In the genomic region with DNA sequence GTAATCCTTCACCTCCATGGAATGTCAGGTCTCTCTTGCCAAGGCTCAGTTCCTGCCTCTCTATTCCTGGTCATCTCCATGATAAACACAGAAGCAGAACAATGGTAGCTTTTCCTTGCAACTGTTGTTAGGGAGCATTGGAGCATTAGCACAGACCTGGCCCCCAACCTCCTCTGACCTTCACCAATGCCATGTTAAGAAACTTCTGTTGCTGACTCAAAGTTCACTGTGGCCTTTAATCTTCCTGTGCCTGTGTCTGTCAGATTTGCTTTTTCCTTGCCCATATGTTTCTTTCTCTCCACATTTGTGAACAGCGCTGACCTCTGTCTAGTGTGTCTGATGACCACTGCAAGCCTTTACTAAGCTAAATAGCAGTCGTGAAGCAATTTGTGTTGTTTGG, we compare ENCODE assay signal across 20 mouse cellular contexts.
"Had no signal": no experiment of that assay in that cellular context is flagged by ENCODE, and none has a peak within 500 bp of the region (broad histone marks: within the 10 kb centered on the region; RNA-seq: fewer than 3 reads in every experiment).

No protein-coding gene starts in this region.

- ATAC-seq: liver, embryonic 12.5 days; midbrain, embryonic 13.5 days had no signal

- H3K4me1 ChIP-seq: limb, embryonic 10.5 days; limb, embryonic 13.5 days; liver, embryonic 12.5 days; liver, embryonic 15.5 days; lung, embryonic 15.5 days; midbrain, embryonic 13.5 days; stomach, embryonic 15.5 days had no signal

- H3K4me2 ChIP-seq: limb, embryonic 13.5 days; liver, embryonic 12.5 days; liver, embryonic 15.5 days; lung, embryonic 15.5 days; midbrain, embryonic 13.5 days; stomach, embryonic 15.5 days had no signal

- H3K27ac ChIP-seq: kidney, postnatal 0 days; layer of hippocampus, adult 2 months; limb, embryonic 10.5 days; limb, embryonic 13.5 days; liver, embryonic 12.5 days; liver, embryonic 15.5 days; lung, embryonic 15.5 days; macrophage; midbrain, embryonic 13.5 days; stomach, embryonic 15.5 days had no signal

- H3K9ac ChIP-seq: limb, embryonic 13.5 days; liver, embryonic 12.5 days; liver, embryonic 15.5 days; lung, embryonic 15.5 days; midbrain, embryonic 13.5 days; stomach, embryonic 15.5 days had no signal

- H3K4me3 ChIP-seq: layer of hippocampus, adult 2 months; limb, embryonic 10.5 days; limb, embryonic 13.5 days; liver, embryonic 12.5 days; liver, embryonic 15.5 days; lung, embryonic 15.5 days; midbrain, embryonic 13.5 days; stomach, embryonic 15.5 days had no signal

- H3K27me3 ChIP-seq: limb, embryonic 13.5 days; liver, embryonic 12.5 days; liver, embryonic 15.5 days; lung, embryonic 15.5 days; midbrain, embryonic 13.5 days; stomach, embryonic 15.5 days had no signal

- H3K9me3 ChIP-seq: limb, embryonic 10.5 days; limb, embryonic 13.5 days; liver, embryonic 12.5 days; liver, embryonic 15.5 days; lung, embryonic 15.5 days; midbrain, embryonic 13.5 days; stomach, embryonic 15.5 days had no signal

- DNase-seq: kidney, adult 9 months; kidney, postnatal 25 days; layer of hippocampus, adult 9-11 months; liver; lung, adult 18-20 months; lung, postnatal 14 days; right cerebral cortex, adult 18-20 months; right cerebral cortex, postnatal 25 days; spleen, adult 18-20 months; thymus, postnatal 25 days had no signal

- H3K36me3 ChIP-seq: limb, embryonic 10.5 days; limb, embryonic 13.5 days; liver, embryonic 12.5 days; liver, embryonic 15.5 days; lung, embryonic 15.5 days; midbrain, embryonic 13.5 days; stomach, embryonic 15.5 days had no signal
